Mouse (Mus musculus): ENCODE results near the gene Lrrc75b.
"Not testable (repeated sequence)": the region's sequence is repeated elsewhere in the genome, so short reads cannot be mapped to it uniquely, and the experiment has no call there.

Lrrc75b gene

GRCm38 (mm10) chr10:75530322-75530721 is 29.8 kb downstream of the Lrrc75b start:
- no peak for DNase-seq

GRCm38 (mm10) chr10:75525450-75525849 is 34.7 kb downstream of the Lrrc75b start:
- not testable (repeated sequence) for DNase-seq

- no peak for DNase-seq
These were observed 38.5 kb downstream of the Lrrc75b start for GRCm38 (mm10) chr10:75521643-75522042.

- no peak for DNase-seq
These were observed 39.5 kb downstream of the Lrrc75b start for GRCm38 (mm10) chr10:75520581-75520980.

- peak; percentile 96 for DNase-seq
These were observed 42.4 kb downstream of the Lrrc75b start, which contains the start of gene Gucd1 for GRCm38 (mm10) chr10:75517758-75518143. Gucd1 (minus strand) TSS chr10:75517972.

- DNase-seq = peak; percentile 93
These were observed 42.9 kb downstream of the Lrrc75b start, which contains the start of gene Snrpd3 for GRCm38 (mm10) chr10:75517073-75517757. Snrpd3 (plus strand) TSS chr10:75517551.

GRCm38 (mm10) chr10:75516724-75517072 is 43.4 kb downstream of the Lrrc75b start:
- DNase-seq = no peak

GRCm38 (mm10) chr10:75516038-75516723 is 43.9 kb downstream of the Lrrc75b start:
- DNase-seq = peak; percentile 62

GRCm38 (mm10) chr10:75515216-75516037 is 44.7 kb downstream of the Lrrc75b start:
- peak; percentile 53 for DNase-seq

- DNase-seq = no peak
These were observed 45.8 kb downstream of the Lrrc75b start for GRCm38 (mm10) chr10:75514361-75514760.

- DNase-seq = no peak
These were observed 46.6 kb downstream of the Lrrc75b start for GRCm38 (mm10) chr10:75513306-75514067.

GRCm38 (mm10) chr10:75512796-75513195 is 47.3 kb downstream of the Lrrc75b start:
- DNase-seq = peak; percentile 75

- DNase-seq = no peak
These were observed 48.2 kb downstream of the Lrrc75b start for GRCm38 (mm10) chr10:75511897-75512296.

- DNase-seq = peak; percentile 49
These were observed 49.1 kb downstream of the Lrrc75b start for GRCm38 (mm10) chr10:75511060-75511459.

GRCm38 (mm10) chr10:75510446-75510845 is 49.7 kb downstream of the Lrrc75b start:
- DNase-seq = peak; percentile 84

- DNase-seq = not testable (repeated sequence)
These were observed 54.2 kb downstream of the Lrrc75b start for GRCm38 (mm10) chr10:75505928-75506327.

GRCm38 (mm10) chr10:75505130-75505495 is 55.0 kb downstream of the Lrrc75b start:
- peak; percentile 34 for DNase-seq

GRCm38 (mm10) chr10:75504234-75505129 is 55.6 kb downstream of the Lrrc75b start:
- DNase-seq = no peak

- no peak for DNase-seq
These were observed 56.4 kb downstream of the Lrrc75b start for GRCm38 (mm10) chr10:75503692-75504091.

GRCm38 (mm10) chr10:75501641-75502040 is 58.5 kb downstream of the Lrrc75b start:
- no peak for DNase-seq

- no peak for DNase-seq
These were observed 59.8 kb downstream of the Lrrc75b start for GRCm38 (mm10) chr10:75500345-75500744.
